Mouse (Mus musculus): Measurements from ENCODE around the gene Etv6.

The Etv6 gene

GRCm38 (mm10) chr6:134262911-134263607 is 227.6 kb downstream of the Etv6 start:
- DNase-seq, result no peak

GRCm38 (mm10) chr6:134273884-134274283 is 238.4 kb downstream of the Etv6 start:
- no peak for DNase-seq

GRCm38 (mm10) chr6:134276954-134277353 is 241.5 kb downstream of the Etv6 start:
- no peak for DNase-seq

DNA sequence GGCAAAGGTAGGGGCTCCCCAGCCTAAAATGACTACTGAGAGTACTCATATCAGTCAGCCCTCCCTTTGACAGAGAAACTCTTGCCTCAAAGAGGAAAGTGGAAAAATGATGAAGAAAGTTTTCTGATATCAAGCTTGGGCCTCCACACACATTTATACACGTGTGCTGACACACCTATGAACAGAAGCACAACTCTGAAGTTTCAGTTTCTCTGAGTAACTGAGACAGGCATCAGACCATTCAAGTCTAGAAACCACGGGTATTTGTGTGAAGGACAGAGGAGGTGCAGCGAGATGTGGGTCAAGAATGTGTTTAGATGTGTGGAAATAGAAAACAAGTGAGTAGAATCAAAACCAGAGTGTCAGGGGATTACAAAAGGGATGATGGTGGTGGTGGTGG is 246.6 kb downstream of the Etv6 start:
- DNase-seq, result no peak

DNA sequence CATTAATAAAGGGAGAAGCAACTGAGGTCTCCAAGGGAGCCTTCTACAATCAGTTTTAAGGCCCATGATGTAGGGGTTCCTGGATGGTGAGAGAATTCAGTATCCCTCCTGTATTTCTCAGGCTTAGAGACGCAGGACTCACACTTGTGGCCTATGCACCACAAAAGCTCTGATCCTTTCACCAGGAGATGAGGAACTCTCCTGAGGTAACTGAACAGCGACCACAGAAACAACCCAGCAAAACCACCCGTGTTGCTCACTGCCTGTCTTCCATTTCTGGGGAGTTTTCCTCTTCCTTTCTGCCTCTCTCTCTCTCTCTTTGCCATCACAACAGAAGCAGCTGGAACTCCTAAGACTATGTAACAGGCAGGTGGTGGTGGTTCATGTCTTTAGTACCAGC is 256.3 kb downstream of the Etv6 start:
- no peak for DNase-seq

GRCm38 (mm10) chr6:134292404-134292803 is 256.9 kb downstream of the Etv6 start:
- DNase-seq, result no peak

DNA sequence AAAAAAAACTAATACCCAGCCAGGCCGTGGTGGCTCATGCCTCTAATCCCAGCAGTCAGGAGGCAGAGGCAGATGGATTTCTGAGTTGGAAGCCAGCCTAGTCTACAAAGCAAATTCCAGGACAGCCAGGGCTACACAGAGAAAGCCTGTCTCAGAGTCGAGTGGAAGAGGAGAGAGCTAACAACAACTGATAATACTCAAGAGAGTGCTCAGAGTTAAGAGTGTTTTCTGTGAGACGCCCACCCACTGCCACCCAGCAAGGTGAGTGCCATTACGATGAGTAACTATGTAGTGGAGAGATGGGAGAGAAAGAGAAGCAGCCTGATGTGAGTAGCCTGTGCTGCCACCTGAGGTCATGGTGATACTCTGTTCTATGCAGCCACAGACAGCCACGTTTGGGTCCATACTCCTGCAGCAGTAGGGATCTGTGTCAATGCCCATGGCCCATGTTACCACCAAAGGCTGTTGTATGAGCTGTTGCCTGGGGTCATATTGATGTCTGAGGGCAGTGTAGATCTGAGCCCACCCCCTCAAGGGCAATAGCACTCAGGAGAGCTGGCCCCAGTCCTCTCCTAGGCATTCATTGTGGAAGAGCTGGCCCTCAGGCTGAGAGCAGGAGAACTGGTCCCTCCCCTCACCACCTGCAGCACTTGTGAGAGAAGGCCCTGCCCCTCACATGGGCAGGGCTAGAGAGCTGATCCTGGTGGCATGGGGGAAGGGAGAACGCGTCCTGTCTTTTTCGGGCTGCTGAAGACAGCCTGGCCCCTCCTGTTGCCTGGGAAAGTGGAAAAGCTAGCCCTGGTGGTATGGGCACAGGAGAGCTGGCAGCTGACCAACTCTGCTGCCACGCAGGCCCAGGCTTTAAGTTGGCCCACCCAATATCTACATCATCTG is 258.4 kb downstream of the Etv6 start:
- no peak for DNase-seq

- DNase-seq, result no peak
These were observed 262.6 kb downstream of the Etv6 start for GRCm38 (mm10) chr6:134297884-134298619.

- no peak for DNase-seq
These were observed 266.5 kb downstream of the Etv6 start for GRCm38 (mm10) chr6:134301951-134302350.

GRCm38 (mm10) chr6:134311346-134311745 is 275.8 kb downstream of the Etv6 start:
- DNase-seq, result no peak

DNA sequence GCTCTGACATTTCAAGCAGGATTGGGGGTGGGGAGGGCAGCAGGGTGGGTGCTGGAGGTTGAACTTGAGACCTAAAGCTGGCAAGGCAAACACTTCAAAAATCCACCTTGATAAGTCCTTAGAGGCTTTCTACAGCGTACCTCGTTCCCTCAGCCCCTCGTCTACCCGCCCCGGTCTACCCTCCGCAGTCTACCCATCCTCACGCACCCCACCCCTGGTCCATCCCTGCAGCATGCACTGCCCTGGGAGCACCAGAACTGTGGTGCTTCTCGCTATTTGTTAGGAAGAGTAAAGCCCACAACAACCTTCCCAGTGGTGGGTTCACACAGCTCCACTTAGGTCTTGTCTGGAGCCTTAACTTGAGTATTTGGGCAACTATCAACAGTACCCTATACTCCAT is 277.1 kb downstream of the Etv6 start:
- no peak for DNase-seq

DNA sequence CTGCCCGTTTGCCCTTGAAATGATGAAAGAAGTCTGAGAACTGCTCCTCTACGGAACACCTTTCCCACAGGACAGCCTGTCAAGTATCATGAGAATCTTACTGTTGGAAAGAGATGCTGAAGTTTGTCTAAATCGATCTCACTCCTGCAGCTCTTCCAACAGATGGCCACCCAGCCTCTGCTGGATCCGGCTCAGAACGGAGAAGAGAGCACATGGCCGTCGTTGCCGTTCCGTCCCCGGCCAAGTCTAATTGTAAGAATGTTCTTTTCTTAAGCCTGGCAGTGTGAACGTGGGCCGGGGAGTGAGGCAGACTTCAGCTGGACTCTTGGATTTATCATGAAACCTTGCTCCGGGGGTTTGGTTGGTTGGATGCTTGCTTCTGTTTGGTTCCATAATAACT is 281.9 kb downstream of the Etv6 start:
- no peak for DNase-seq

Measured in thymus, postnatal 25 days (tissue).